Mouse (Mus musculus) kidney, postnatal 0 days (tissue): ENCODE data around the gene Majin. TPM values are rescaled to one million over a fixed set of nuclear protein-coding genes. Genes with fewer than 3 reads are reported as not detected.
A peak's percentile ranks its signal among the peaks of the same experiment; 100 is the strongest.

ENCODE experiments used
- ATAC-seq: fragments of 200-750 bp; cut with Nextera tagmentation; replicated peaks from 2 replicates; pipeline ENCODE4 v1.8.0; 2017; ENCODE audit warnings: low read depth, moderate number of reproducible peaks, moderate TSS enrichment, moderate library complexity; ENCODE audit not compliant: low FRiP score
- DNase-seq: peaks from one replicate; pipeline ENCODE4 v3.0.0-alpha.2; 2016; ENCODE audit warnings: low spot score
- H3K27ac ChIP-seq: fragments of 300-500 bp; sonication (generic); 2 replicates; pipeline ENCODE4 v1.5.1; 2014; ENCODE audit warnings: mild to moderate bottlenecking
- H3K27me3 ChIP-seq: fragments of 300-500 bp; sonication (generic); 2 replicates; pipeline ENCODE4 v1.6.1; 2014; ENCODE audit warnings: low read length, mixed read lengths; ENCODE audit not compliant: insufficient read depth
- H3K36me3 ChIP-seq: fragments of 300-500 bp; sonication (generic); 2 replicates; pipeline ENCODE4 v1.6.1; 2014; ENCODE audit warnings: low read length, mixed read lengths; ENCODE audit not compliant: insufficient read depth
- H3K4me1 ChIP-seq: fragments of 300-500 bp; sonication (generic); replicated peaks from 2 replicates; pipeline ENCODE4 v1.6.1; 2014; ENCODE audit warnings: antibody characterized with exemption, low read length, mixed read lengths; ENCODE audit not compliant: insufficient read depth
- H3K4me2 ChIP-seq: fragments of 300-500 bp; sonication (generic); 2 replicates; pipeline ENCODE4 v1.6.1; 2014; ENCODE audit warnings: mild to moderate bottlenecking, low read length, moderate library complexity, mixed read lengths
- H3K4me3 ChIP-seq: fragments of 300-500 bp; sonication (generic); replicated peaks from 2 replicates; pipeline ENCODE4 v1.5.1; 2014; ENCODE audit warnings: low read depth, low read length
- H3K9ac ChIP-seq: fragments of 300-500 bp; sonication (generic); 2 replicates; pipeline ENCODE4 v1.6.1; 2014; ENCODE audit warnings: low read depth, low read length
- H3K9me3 ChIP-seq: fragments of 300-500 bp; sonication (generic); replicated peaks from 2 replicates; pipeline ENCODE4 v1.6.1; 2016; ENCODE audit warnings: low read length, inconsistent platforms, mixed read lengths
- CTCF ChIP-seq: IDR thresholded peaks from 2 replicates; pipeline ENCODE4 v1.5.1; 2016; ENCODE audit warnings: antibody characterized with exemption, low read depth, mild to moderate bottlenecking, moderate library complexity
- WGBS: fragments of 180-500 bp; shearing (Covaris S2); extraction: QIAGEN DNeasy Blood & Tissue Kit; methylation state at CpG from one replicate; pipeline ENCODE4 v1.1.7; 2014; 5-methylcytosine and 5-hydroxymethylcytosine counted together
- polyA plus RNA-seq: library from polyadenylated mRNA; unstranded; fragments of >200 nt; fragmentation: Nextera tagmentation; extraction: Ambion mirVana; gene quantifications from 2 replicates; pipeline ENCODE4 v1.2.1, GENCODE M21; 2015

Gene Majin
- polyA plus RNA-seq, 1 experiment from 2014 or later: not detected

GRCm38 (mm10) chr19:6238740-6239139, 54.6 kb downstream of the Majin start:
- Histone ChIP-seq H3K9me3 (no peaks in the 10 kb centered on the region), H3K36me3 (no peaks in the 10 kb centered on the region), H3K27ac (no peak overlapping the region), H3K4me3 (no peak overlapping the region), H3K27me3 (no peaks in the 10 kb centered on the region), H3K9ac (no peak overlapping the region), H3K4me2 (no peak overlapping the region), H3K4me1 (peaks cover 24% of the 10 kb centered on the region)
- no peak for TF ChIP-seq CTCF
- no peak for DNase-seq
- no peak for ATAC-seq

- Histone ChIP-seq H3K4me3 (no peak overlapping the region), H3K27ac (no peak overlapping the region), H3K9me3 (no peaks in the 10 kb centered on the region), H3K4me2 (no peak overlapping the region), H3K4me1 (peaks cover 14% of the 10 kb centered on the region), H3K9ac (no peak overlapping the region), H3K27me3 (no peaks in the 10 kb centered on the region), H3K36me3 (peaks cover 4% of the 10 kb centered on the region; the same call in 1 of the 2 replicates)
- TF ChIP-seq CTCF: no peak
- WGBS: 52% methylated on average over 1 of the region's 1 CpGs
- ATAC-seq: no peak
- no peak for DNase-seq
Observed at GRCm38 (mm10) chr19:6240136-6240535, 55.9 kb downstream of the Majin start.

- H3K27ac ChIP-seq: no peak overlapping the region
Observed at GRCm38 (mm10) chr19:6240725-6241124, 56.5 kb downstream of the Majin start.

GRCm38 (mm10) chr19:6241274-6242107, 57.3 kb downstream of the Majin start, which contains the start of gene Atg2a:
Gene Atg2a, plus strand, starts transcription at chr19:6241668.
- peak within 1 kb of the TSS; percentile 86 for H3K27ac ChIP-seq
- no peak; the same call in 1 of the 2 replicates for TF ChIP-seq CTCF
- peak within 1 kb of the TSS; percentile 94 for H3K4me3 ChIP-seq
- ATAC-seq: peak; percentile 90
- peak; percentile 99 for DNase-seq
- H3K9me3 ChIP-seq: no peaks in the 10 kb centered on the region
- H3K9ac ChIP-seq: peak within 1 kb of the TSS; percentile 89
- H3K4me1 ChIP-seq: peaks cover 10% of the 10 kb centered on the region
- peaks cover 9% of the 10 kb centered on the region for H3K36me3 ChIP-seq
- peak within 1 kb of the TSS; percentile 92 for H3K4me2 ChIP-seq
- under 1% methylated on average over 55 of the region's 55 CpGs for WGBS
- no peaks in the 10 kb centered on the region for H3K27me3 ChIP-seq

More at GRCm38 (mm10) chr19:6240725-6241124, 56.5 kb downstream of the Majin start:
- no peaks in the 10 kb centered on the region for H3K9me3 ChIP-seq
- H3K27me3 ChIP-seq: no peaks in the 10 kb centered on the region
- ATAC-seq (no peak), DNase-seq (no peak)
- 0 out of 2 replicates have a peak overlapping the region, but pooled peaks have one; percentile 28 for H3K4me2 ChIP-seq
- TF ChIP-seq CTCF: no peak
- H3K9ac ChIP-seq: no peak overlapping the region
- no peak overlapping the region for H3K4me3 ChIP-seq
- peaks cover 12% of the 10 kb centered on the region for H3K4me1 ChIP-seq
- peaks cover 8% of the 10 kb centered on the region; the same call in 1 of the 2 replicates for H3K36me3 ChIP-seq
- 38% methylated on average over 5 of the region's 5 CpGs for WGBS

- H3K27me3 ChIP-seq: no peaks in the 10 kb centered on the region
Observed at GRCm38 (mm10) chr19:6242281-6242680, 58.1 kb downstream of the Majin start.

GRCm38 (mm10) chr19:6243226-6243625, 59.0 kb downstream of the Majin start:
- H3K27me3 ChIP-seq: no peaks in the 10 kb centered on the region
- H3K36me3 ChIP-seq: peaks cover 20% of the 10 kb centered on the region
- H3K27ac ChIP-seq: no peak overlapping the region
- H3K4me2 ChIP-seq: no peak overlapping the region
- H3K9me3 ChIP-seq: no peaks in the 10 kb centered on the region
- no peak for ATAC-seq
- H3K9ac ChIP-seq: no peak overlapping the region
- DNase-seq: no peak
- peaks cover 9% of the 10 kb centered on the region for H3K4me1 ChIP-seq
- TF ChIP-seq CTCF: no peak
- WGBS: 90% methylated on average over 5 of the region's 5 CpGs
- H3K4me3 ChIP-seq: no peak overlapping the region

More at GRCm38 (mm10) chr19:6242281-6242680, 58.1 kb downstream of the Majin start:
- no peak for TF ChIP-seq CTCF
- Histone ChIP-seq H3K36me3 (peaks cover 12% of the 10 kb centered on the region), H3K4me3 (peak overlapping the region; percentile 94), H3K9ac (peak overlapping the region; percentile 89), H3K9me3 (no peaks in the 10 kb centered on the region), H3K27ac (peak overlapping the region; percentile 86), H3K4me1 (peaks cover 9% of the 10 kb centered on the region), H3K4me2 (peak overlapping the region; percentile 92)
- WGBS: 1% methylated on average over 4 of the region's 4 CpGs
- DNase-seq (peak; percentile 71), ATAC-seq (peak; percentile 41)
